Mouse (Mus musculus) left cerebral cortex, adult 18-20 months (tissue): ENCODE results near the gene Spink2. TPM values are rescaled to one million over a fixed set of nuclear protein-coding genes. Genes with fewer than 3 reads are reported as not detected.
A peak's percentile ranks its signal among the peaks of the same experiment; 100 is the strongest.
"Not testable (repeated sequence)": the region's sequence is repeated elsewhere in the genome, so short reads cannot be mapped to it uniquely, and the experiment has no call there.

ENCODE experiments used
- DNase-seq, 2 experiments: peaks; one replicate each; pipeline ENCODE4 v3.0.0; 2021 to 2022; ENCODE audit warnings: low spot score in 2 of 2, mixed read lengths in 1 of 2
- total RNA-seq, 2 experiments: library from RNA; stranded (reverse); gene quantifications; 2 replicates each; pipeline ENCODE4 v1.2.3; 2021

Gene Spink2
- total RNA-seq, 2 experiments from 2014 or later, result not detected

DNA sequence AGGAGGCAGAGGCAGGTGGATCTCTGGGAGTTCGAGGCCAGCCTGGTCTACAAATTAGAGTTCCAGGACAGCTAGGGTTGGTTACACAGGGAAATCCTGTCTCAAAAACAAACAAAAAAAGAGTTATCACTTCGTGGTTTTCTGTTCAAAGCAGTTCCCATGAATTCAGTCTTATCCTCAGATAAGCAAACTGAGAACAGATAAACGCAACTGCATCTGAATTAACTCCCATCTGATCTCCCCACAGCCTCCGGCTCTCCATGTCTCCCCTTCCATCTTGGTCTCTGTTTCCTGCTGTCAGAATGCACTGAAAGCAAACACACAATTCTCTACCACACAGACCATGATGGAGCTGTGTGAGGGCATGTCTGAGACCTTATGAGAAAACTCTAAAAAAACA lies 10.6 kb downstream of the Spink2 start:
- no peak for DNase-seq

- peak in 1 of 2 experiments; percentile 27 for DNase-seq
Observed at GRCm38 (mm10) chr5:77193951-77194350, 17.3 kb downstream of the Spink2 start.

GRCm38 (mm10) chr5:77193266-77193665 lies 18.0 kb downstream of the Spink2 start:
- DNase-seq, result no peak

GRCm38 (mm10) chr5:77191631-77192030 lies 19.6 kb downstream of the Spink2 start:
- DNase-seq, result no peak

GRCm38 (mm10) chr5:77191106-77191505 lies 20.2 kb downstream of the Spink2 start:
- DNase-seq, result no peak

GRCm38 (mm10) chr5:77188738-77189137 lies 22.5 kb downstream of the Spink2 start:
- no peak for DNase-seq

- DNase-seq, result no peak
Observed at GRCm38 (mm10) chr5:77185351-77185750, 25.9 kb downstream of the Spink2 start.

- not testable (repeated sequence) for DNase-seq
Observed at GRCm38 (mm10) chr5:77183876-77184275, 27.4 kb downstream of the Spink2 start.

DNA sequence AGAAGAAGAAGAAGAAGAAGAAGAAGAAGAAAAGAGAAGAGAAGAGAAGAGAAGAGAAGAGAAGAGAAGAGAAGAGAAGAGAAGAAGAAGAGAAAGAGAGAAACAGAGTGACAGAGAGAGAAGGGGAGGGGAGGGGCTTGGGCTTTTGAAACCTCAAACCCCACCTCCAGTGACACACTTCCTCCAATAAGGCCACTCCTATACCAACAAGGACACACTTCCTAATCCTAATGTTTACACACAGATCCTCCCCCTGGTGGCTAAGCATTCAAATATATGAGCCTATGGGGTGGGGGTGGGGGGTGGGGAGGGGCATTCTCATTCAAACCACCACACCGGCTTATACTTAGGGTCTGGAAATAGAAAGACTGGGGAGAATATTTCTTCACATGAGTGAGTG lies 27.9 kb downstream of the Spink2 start:
- no peak for DNase-seq

GRCm38 (mm10) chr5:77181508-77181907 lies 29.8 kb downstream of the Spink2 start:
- no peak for DNase-seq

- no peak for DNase-seq
Observed at GRCm38 (mm10) chr5:77178976-77179375, 32.3 kb downstream of the Spink2 start.

DNA sequence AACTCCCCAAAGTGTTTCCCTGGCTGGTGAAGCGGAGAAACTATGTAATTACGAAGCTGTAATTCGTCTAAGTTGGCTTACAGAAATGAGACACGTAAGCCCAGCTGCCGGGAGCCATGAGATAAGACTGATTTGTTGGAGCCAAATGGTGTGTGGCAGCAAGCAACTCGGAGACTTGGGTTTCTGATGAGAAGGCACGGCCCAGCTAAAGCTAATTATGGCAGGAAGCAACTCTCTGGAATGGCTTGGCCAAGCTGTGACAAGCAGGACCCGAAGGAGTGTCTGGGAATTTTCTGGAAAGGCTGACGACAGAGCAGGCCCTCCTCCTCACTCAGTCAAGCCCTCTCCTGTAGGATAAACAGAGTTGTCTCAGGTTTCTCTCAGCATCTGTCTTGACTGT lies 33.3 kb downstream of the Spink2 start:
- DNase-seq, result no peak

- DNase-seq, result no peak
Observed at GRCm38 (mm10) chr5:77174779-77175178, 36.5 kb downstream of the Spink2 start.

- peak in 1 of 2 experiments; percentile 25 for DNase-seq
Observed at GRCm38 (mm10) chr5:77170593-77170992, 40.7 kb downstream of the Spink2 start.

DNA sequence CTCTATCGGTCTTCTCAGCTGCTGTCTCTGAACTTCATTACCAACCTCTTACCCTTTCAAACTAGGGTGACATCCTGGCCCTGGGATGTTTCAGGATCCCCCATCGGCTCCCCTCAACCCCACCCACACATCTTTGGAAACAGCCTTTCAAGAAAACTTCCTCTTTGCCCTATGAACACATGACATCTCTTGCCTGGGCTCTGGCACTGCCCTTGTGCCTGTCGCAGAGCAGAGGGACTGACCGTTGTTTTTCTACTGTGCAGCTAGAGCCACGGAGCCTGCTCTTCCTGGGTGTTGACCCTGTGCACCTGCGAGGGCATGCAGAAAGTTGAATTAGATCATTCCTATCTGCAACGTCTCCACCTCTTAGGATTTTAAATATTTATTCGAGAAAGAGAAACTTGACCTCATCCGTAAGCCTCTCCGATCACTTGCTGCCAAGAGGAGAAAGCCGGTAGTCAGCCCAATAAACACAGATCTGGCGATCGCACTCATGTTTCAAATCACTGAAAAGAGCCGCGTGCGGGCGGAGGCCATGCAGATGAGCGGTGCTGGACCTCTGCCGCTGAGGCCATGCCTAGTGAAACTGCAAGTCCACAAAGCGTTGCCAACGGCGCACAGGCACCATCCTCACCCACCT lies 43.8 kb downstream of the Spink2 start:
- DNase-seq, result no peak

- no peak for DNase-seq
Observed at GRCm38 (mm10) chr5:77165703-77166625, 45.3 kb downstream of the Spink2 start.

DNA sequence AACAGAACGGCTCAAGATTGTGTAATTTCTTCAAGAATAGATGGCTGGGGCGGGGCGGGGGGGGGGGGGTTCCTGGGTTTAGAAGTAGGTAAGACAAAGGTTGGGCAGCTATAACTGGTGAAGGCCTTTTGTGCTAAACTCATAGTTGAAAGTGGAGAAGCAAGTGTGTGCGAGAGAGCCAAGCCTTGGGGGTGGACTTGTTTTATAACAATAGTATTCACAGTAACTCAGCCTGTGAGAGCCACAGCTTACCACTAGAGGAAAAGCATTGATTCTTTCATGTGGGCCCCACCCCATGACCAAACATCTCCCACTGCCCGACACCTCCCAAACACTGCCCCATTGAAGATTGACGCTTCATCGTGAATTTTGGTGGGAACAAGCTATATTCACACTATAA lies 47.7 kb downstream of the Spink2 start:
- DNase-seq, result no peak

GRCm38 (mm10) chr5:77162566-77162965 lies 48.7 kb downstream of the Spink2 start:
- DNase-seq, result no peak

DNA sequence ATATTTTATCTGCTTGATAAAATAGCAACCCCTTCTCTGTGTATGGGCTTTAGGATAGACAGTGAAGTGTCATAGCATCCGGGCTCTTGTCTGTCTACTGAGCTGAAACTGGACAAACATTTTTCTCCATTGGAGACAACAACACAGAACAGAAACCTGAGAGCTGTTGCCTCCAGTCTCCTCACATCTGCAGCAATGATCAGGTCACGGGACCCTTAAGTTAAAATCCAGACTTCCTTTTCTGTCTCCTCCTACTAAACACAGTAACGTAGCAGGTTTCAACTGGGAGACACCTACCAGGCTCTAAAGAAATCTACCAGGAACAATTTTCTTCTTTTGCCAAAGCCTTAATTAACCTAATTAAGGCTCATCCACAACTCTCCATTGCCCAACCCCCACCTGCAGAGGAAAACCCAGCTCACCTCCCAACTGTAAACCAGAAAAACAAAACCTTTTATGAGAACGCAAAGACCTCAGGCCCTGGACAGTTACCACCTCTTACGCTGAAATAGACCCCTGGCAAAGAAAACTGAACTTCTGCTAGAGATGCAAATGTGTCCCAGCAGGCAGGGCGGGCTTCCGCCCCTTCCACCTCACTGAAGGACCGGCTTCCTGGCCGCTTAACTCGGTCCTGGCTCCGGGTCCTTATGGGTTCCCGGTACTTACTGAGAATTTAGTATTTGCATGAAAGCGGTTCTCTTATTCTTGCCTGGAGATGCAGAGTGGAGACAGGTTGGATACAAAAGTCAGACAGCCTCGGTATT lies 53.3 kb downstream of the Spink2 start:
- DNase-seq, result no peak

DNA sequence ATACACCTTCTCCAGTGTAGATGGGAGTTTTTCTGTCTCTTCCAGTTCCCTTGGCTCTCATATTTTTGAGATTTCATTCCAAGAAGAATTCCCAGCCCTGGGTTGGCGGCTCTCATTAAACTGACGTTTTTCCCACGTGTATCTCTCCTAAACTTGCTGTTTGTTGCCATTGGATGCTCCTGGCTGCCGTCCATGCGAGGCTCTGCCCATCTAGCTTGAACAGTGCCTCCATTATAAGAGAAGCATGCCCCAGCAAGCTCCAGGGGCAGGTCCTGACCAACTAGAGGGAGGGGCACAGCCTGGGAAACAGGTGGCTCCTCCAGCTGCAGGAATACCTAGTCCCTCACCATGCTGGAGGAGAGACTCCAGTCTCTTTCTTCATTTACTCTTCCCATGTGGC lies 54.3 kb downstream of the Spink2 start:
- no peak for DNase-seq

GRCm38 (mm10) chr5:77155526-77155925 lies 55.7 kb downstream of the Spink2 start:
- DNase-seq, result no peak
